Mouse (Mus musculus): ENCODE data around the gene Gm3336.

DNA sequence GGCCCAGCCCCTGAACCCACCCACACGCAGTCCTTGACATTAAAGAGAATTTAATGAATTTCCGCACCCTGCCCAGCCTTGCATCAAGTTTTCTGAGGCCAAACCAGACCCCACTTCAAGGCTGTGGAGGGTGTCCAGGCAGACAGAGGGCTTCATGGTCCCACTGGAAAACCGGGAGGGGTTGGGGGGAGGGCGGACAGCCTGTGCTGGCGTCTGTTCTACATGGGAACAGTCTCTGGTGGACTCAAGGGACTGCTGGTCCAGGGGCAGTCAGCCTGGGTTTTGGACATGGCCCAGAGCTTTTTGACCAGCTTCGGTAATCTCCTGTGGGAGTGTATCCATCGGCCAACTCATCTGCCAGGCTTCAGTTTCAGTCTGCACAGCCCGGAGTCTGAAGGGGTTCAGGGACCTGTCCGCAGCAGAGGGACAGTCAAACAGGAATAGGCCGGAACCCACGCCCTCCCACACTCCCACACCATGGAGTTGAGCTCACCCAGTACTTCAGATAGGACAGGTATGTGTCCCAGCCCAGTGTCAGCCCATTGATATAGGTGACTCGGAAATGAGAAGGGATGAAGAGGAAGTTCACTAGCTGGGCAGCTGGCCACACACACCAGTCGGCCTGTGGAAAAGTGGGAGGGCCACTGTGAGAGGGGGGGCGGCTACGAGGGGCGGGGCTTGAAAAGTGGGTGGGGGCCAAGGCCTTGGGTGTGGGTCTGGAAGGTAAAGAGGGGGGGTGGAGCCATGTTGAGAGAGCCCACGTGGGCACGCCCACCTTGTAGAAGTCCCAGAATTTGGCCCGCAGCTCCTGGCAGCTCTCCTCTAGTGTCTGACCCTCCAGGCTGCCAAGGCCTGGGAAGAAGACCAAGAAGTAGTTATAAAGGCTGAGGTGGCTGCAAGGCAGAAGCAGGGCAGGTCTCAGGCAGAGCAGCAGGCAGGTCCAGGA lies 40.5 kb downstream of the Gm3336 start:
- TF ChIP-seq POLR2A (IDR thresholded peaks at IDR 0.05; ENCODE audit: borderline replicate concordance, extremely low read depth, low read depth, low read length), result peak; percentile 52; the same call in 1 of the 2 replicates
- no peak for TF ChIP-seq CTCF (IDR thresholded peaks at IDR 0.05; ENCODE audit: insufficient read depth, low read length)

Data from lung, adult 2 months (tissue).